Mouse (Mus musculus) embryonic facial prominence, embryonic 12.5 days (tissue): ENCODE results near the gene Rsf1. TPM values are rescaled to one million over a fixed set of nuclear protein-coding genes. Genes with fewer than 3 reads are reported as not detected.

ENCODE experiments used
- ATAC-seq: fragments of 200-750 bp; cut with Nextera tagmentation; 2 replicates; pipeline ENCODE4 v1.8.0; 2017; ENCODE audit not compliant: insufficient number of reproducible peaks, insufficient read depth, low FRiP score, low TSS enrichment
- H3K27ac ChIP-seq: fragments of 300-500 bp; sonication (generic); 2 replicates; pipeline ENCODE4 v1.5.1; 2016; ENCODE audit warnings: mild to moderate bottlenecking
- H3K27me3 ChIP-seq: fragments of 300-500 bp; sonication (generic); 2 replicates; pipeline ENCODE4 v1.6.1; 2016; ENCODE audit warnings: mild to moderate bottlenecking, moderate library complexity
- H3K36me3 ChIP-seq: fragments of 300-500 bp; sonication (generic); 2 replicates; pipeline ENCODE4 v1.6.1; 2016; ENCODE audit warnings: mild to moderate bottlenecking
- H3K4me1 ChIP-seq: fragments of 300-500 bp; sonication (generic); 2 replicates; pipeline ENCODE4 v1.6.1; 2016
- H3K4me2 ChIP-seq: fragments of 300-500 bp; sonication (generic); replicated peaks from 2 replicates; pipeline ENCODE4 v1.6.1; 2016; ENCODE audit warnings: mild to moderate bottlenecking, moderate library complexity
- H3K4me3 ChIP-seq: fragments of 300-500 bp; sonication (generic); 2 replicates; pipeline ENCODE4 v1.5.1; 2016; ENCODE audit warnings: mild to moderate bottlenecking
- H3K9ac ChIP-seq: fragments of 300-500 bp; sonication (generic); 2 replicates; pipeline ENCODE4 v1.6.1; 2016; ENCODE audit warnings: mild to moderate bottlenecking, moderate library complexity
- H3K9me3 ChIP-seq: fragments of 300-500 bp; sonication (generic); 2 replicates; pipeline ENCODE4 v1.6.1; 2016; ENCODE audit warnings: mild to moderate bottlenecking, moderate library complexity
- WGBS: fragments of 180-500 bp; shearing (Covaris S2); methylation state at CpG from one replicate; pipeline ENCODE4 v1.1.7; 2016; 5-methylcytosine and 5-hydroxymethylcytosine counted together
- polyA plus RNA-seq: library from polyadenylated mRNA; unstranded; fragments of >200 nt; fragmentation: Nextera tagmentation; extraction: Ambion mirVana; gene quantifications from 2 replicates; pipeline ENCODE4 v1.2.1, GENCODE M21; 2016

Rsf1 gene
- polyA plus RNA-seq, result 33.4 and 34.2 TPM in 2 replicates

DNA sequence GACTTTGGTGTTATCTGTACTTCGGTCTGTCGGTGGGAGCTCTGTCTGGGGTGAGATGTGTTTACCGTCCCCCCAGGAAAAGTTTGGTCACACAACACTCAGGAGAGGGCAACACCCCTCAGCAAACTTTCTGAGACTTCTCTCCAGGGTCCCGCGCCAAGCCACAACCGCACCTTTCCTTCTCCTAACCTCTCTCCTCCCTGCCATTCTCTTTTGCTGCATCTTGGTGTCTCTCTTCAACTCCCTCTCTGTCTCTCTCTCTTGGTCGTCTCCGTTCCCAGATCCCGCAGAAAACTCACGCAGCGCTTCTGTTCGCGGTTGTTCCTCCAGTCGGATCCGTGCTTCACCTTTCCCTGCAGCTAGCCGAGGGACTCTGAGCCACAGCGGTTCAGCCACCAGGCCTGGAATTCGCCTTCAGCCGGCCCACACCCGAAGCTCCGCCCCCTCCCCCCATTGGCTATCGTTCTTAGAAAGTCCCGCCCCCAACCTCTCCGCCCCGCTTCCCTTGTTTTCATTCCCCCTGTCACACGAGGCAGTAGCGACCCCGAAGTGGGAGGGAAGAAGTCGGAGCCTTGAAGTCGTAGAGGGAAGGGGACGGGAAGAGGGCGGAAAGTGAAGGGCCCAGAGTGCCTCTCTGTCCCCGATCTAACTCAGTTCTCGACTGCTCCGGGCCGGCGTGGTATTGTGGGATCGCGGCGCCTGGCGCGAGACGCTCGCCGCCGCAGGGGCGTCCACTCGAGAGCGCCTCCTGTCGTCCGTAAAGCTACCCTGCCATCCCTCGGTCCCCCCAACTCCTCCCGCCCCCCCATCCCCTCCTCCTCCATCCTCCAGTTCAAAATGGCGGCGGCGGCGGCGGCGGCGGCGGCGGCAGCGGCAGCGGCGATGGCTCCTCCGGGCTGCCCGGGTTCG lies at the start of gene Rsf1, which contains the start of gene Aamdc:
Rsf1 (plus strand) TSS at position 823 of the 909 bp plus-strand sequence.
Aamdc (minus strand) TSS at position 431 of the 909 bp plus-strand sequence.
- peak within 1 kb of the TSS; percentile 94 for H3K27ac ChIP-seq
- WGBS, result under 1% methylated on average over 56 of the region's 68 CpGs
- H3K9ac ChIP-seq, result peak within 1 kb of the TSS; percentile 94
- peaks cover under 1% of the 10 kb centered on the region; the same call in 1 of the 2 replicates for H3K36me3 ChIP-seq
- H3K4me2 ChIP-seq, result peak within 1 kb of the TSS; percentile 82
- ATAC-seq, result peak; percentile 98
- H3K27me3 ChIP-seq, result no peaks in the 10 kb centered on the region
- peaks cover 3% of the 10 kb centered on the region; the same call in 1 of the 2 replicates for H3K4me1 ChIP-seq
- H3K9me3 ChIP-seq, result no peaks in the 10 kb centered on the region
- peak within 1 kb of the TSS; percentile 63 for H3K4me3 ChIP-seq

DNA sequence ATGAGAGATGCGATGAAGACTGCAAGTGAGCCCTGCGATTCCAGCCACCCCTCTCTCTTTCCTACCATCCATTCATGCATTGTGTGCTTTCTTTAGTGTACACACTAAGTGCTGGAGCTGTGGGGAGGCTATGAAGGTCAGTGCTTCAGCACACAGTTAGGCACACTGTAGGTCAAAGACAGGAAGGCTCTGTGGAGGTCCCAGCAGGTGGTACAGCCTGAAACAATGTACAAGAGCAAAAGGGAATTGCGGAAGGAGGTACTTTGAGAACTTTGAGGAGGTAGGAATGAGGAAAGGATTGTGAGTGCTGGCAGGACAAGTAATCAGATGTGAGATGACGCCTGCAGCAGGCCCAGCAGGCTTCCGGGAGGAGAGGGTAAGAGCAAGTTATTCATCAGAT lies 44.2 kb upstream of the Rsf1 start:
- H3K4me2 ChIP-seq, result no peak overlapping the region
- H3K4me3 ChIP-seq, result no peak overlapping the region
- H3K4me1 ChIP-seq, result no peaks in the 10 kb centered on the region
- peaks cover 92% of the 10 kb centered on the region for H3K36me3 ChIP-seq
- no peak for ATAC-seq
- H3K9ac ChIP-seq, result no peak overlapping the region
- WGBS, result 90% methylated on average over 5 of the region's 5 CpGs
- H3K27me3 ChIP-seq, result no peaks in the 10 kb centered on the region
- H3K9me3 ChIP-seq, result no peaks in the 10 kb centered on the region
- H3K27ac ChIP-seq, result no peak overlapping the region

DNA sequence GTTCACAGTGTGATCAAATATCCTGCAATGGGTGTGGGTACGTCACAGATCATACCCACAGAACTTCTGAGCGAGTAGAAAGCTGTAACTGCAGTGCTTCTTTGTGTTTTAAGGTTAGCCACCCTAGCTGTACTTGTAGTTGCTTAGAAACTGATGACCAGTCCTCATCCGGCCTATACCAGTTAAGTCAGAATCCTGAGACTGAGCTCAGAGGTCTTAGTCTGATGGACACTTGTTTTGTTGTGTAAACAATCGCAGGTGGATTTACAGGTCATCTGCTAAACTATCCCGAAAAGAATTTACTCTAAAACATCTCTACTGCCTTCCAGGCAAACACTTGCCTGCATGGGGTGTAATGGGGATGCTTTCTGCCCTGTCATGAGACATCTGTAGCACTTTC lies 43.1 kb upstream of the Rsf1 start:
- ATAC-seq, result no peak
- Histone ChIP-seq H3K9me3 (no peaks in the 10 kb centered on the region), H3K36me3 (peaks cover 92% of the 10 kb centered on the region), H3K9ac (no peak overlapping the region), H3K27me3 (no peaks in the 10 kb centered on the region), H3K4me3 (no peak overlapping the region), H3K27ac (no peak overlapping the region), H3K4me2 (no peak overlapping the region), H3K4me1 (no peaks in the 10 kb centered on the region)
- WGBS, result 89% methylated on average over 5 of the region's 5 CpGs

DNA sequence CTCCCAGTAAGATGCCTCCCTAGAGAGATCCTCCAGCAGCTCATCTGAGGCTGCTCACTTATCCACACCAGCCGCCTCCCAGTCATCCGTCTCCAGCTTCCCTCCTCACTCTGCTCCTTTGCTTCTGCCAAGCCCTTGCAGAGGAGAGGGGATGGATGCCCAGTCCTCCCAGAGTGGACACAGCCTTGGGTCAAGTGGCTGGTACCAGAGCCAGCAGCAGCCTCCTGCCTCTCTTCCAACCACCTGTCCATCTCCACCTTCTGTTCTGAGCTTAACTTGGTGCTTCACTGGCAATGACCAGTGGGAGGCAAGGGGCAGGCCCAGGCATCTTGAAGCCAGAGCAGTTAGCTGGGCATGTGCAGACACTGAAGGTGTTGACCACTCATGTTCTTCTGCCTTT lies 33.2 kb upstream of the Rsf1 start:
- no peak for ATAC-seq

DNA sequence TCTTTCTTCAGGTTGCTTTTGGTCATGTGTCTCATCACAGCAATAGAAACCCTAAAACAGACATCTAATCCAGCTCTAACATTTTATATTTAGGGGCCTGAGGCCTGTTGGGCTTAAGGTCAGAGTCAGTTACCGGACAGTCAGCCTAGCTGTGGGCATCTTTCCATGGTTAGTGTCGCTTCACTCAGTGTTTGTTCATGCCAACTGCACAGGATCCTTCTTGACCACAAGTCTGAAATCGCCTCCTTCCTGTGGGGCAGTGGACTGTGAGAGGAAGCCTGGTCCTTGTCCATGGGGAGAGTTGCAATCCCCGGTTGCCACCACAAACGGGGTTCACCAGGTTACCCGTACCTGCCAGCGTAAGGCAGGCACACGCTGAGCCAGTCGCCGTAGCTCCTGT lies 30.4 kb upstream of the Rsf1 start:
- Histone ChIP-seq H3K4me3 (no peak overlapping the region), H3K9me3 (no peaks in the 10 kb centered on the region), H3K9ac (no peak overlapping the region), H3K4me1 (no peaks in the 10 kb centered on the region), H3K36me3 (peaks cover 6% of the 10 kb centered on the region; the same call in 1 of the 2 replicates), H3K4me2 (no peak overlapping the region), H3K27ac (no peak overlapping the region), H3K27me3 (no peaks in the 10 kb centered on the region)
- ATAC-seq, result no peak
- 93% methylated on average over 10 of the region's 10 CpGs for WGBS

More for the DNA sequence above, 33.2 kb upstream of the Rsf1 start:
- Histone ChIP-seq H3K4me2 (no peak overlapping the region), H3K9me3 (no peaks in the 10 kb centered on the region), H3K4me1 (no peaks in the 10 kb centered on the region), H3K27me3 (no peaks in the 10 kb centered on the region), H3K9ac (no peak overlapping the region), H3K4me3 (no peak overlapping the region), H3K36me3 (peaks cover 30% of the 10 kb centered on the region), H3K27ac (no peak overlapping the region)
- 85% methylated on average over 2 of the region's 2 CpGs for WGBS

DNA sequence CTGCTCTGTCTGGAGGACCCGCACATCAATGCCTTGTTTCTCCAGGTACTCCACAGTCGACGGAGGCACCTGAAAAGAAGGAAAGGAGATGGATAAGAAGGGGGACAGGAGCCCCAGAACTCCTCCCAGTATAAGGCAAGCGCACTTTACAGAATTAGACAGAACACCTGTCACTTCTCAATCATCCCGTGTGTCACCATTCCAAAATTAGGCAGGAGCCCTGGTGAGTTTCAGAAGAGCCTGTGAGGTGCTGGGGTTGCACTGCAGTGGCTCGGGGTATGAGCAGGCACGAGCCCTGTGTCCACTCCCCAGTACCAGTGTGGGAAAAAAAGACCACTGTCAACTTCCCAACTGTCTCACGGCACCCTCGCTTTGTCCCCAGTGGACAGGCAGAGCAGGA lies 29.0 kb upstream of the Rsf1 start:
- no peak overlapping the region for H3K9ac ChIP-seq
- H3K4me1 ChIP-seq, result no peaks in the 10 kb centered on the region
- H3K27me3 ChIP-seq, result no peaks in the 10 kb centered on the region
- H3K9me3 ChIP-seq, result no peaks in the 10 kb centered on the region
- H3K4me3 ChIP-seq, result no peak overlapping the region
- H3K27ac ChIP-seq, result no peak overlapping the region
- 91% methylated on average over 9 of the region's 9 CpGs for WGBS
- H3K36me3 ChIP-seq, result peaks cover 6% of the 10 kb centered on the region; the same call in 1 of the 2 replicates
- H3K4me2 ChIP-seq, result no peak overlapping the region
- ATAC-seq, result no peak

DNA sequence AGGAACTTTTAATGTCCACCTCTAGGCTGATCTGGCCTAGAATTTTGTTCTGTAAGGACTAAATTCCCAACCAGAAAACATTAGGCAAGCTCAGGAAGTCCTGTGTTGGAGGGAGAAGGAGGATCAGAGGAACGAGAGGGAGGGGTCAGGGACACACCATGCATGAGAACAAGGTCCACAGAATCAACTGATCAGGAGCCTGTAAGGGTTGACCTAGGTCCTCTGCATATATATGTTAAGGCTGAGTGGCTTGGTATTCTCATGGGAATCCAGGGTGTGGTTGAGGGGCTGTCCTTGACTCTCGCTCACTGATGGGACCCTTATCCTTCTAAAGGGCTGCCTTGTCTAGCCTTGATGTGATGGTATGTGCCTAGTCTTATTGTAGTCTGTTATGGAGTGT lies 16.1 kb upstream of the Rsf1 start:
- Histone ChIP-seq H3K36me3 (no peaks in the 10 kb centered on the region), H3K9me3 (no peaks in the 10 kb centered on the region), H3K9ac (no peak overlapping the region), H3K4me2 (no peak overlapping the region), H3K27me3 (no peaks in the 10 kb centered on the region), H3K4me3 (no peak overlapping the region), H3K4me1 (no peaks in the 10 kb centered on the region), H3K27ac (no peak overlapping the region)
- ATAC-seq, result no peak
- WGBS, result 87% methylated on average over 2 of the region's 2 CpGs

DNA sequence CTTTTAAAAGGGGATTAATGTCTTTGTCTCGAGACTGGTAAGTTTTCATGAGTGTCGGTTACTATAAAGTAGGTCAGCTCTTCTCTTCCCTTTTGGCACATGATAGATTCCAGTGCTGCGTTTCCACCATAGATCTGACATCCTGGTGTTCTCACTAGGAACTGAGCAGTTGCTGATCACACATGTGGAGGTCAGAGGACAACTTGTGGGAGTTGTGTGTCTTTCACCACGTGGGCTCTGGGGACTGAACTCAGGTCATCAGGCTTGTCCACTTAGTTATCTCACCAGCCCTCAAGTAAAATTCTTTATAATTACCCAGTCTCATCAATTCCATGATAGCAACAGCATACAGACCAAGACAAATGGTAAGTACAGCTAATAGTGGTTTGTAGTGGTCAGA lies 10.3 kb upstream of the Rsf1 start:
- Histone ChIP-seq H3K4me2 (no peak overlapping the region), H3K27ac (no peak overlapping the region), H3K27me3 (no peaks in the 10 kb centered on the region), H3K4me3 (no peak overlapping the region), H3K36me3 (peaks cover 4% of the 10 kb centered on the region; the same call in 1 of the 2 replicates), H3K9me3 (no peaks in the 10 kb centered on the region), H3K9ac (no peak overlapping the region), H3K4me1 (no peaks in the 10 kb centered on the region)
- WGBS, result 73% methylated on average over 4 of the region's 4 CpGs
- ATAC-seq, result no peak

DNA sequence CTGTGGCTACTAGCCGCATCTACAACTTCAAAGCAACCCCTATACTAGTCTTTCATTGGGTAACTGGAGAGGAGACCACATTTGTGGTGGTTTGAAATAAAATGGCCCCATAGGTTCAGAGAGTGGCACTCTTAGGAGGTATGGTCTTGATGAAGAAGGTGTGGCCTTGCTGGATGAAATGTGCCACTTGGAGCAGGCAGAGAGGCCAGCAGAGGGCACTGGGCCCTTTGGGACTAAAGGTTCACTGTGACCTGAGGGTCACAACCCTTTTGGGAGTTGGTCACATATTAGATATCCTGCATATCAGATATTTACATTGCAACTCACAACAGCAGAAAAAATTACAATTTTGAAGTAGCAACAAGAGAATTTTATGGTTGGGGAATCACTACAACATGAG lies 9.3 kb upstream of the Rsf1 start:
- Histone ChIP-seq H3K9me3 (no peaks in the 10 kb centered on the region), H3K4me1 (no peaks in the 10 kb centered on the region), H3K27ac (no peak overlapping the region), H3K27me3 (no peaks in the 10 kb centered on the region), H3K4me3 (no peak overlapping the region), H3K9ac (no peak overlapping the region), H3K4me2 (no peak overlapping the region), H3K36me3 (peaks cover 4% of the 10 kb centered on the region; the same call in 1 of the 2 replicates)
- ATAC-seq, result no peak
- 80% methylated on average over 1 of the region's 1 CpGs for WGBS

DNA sequence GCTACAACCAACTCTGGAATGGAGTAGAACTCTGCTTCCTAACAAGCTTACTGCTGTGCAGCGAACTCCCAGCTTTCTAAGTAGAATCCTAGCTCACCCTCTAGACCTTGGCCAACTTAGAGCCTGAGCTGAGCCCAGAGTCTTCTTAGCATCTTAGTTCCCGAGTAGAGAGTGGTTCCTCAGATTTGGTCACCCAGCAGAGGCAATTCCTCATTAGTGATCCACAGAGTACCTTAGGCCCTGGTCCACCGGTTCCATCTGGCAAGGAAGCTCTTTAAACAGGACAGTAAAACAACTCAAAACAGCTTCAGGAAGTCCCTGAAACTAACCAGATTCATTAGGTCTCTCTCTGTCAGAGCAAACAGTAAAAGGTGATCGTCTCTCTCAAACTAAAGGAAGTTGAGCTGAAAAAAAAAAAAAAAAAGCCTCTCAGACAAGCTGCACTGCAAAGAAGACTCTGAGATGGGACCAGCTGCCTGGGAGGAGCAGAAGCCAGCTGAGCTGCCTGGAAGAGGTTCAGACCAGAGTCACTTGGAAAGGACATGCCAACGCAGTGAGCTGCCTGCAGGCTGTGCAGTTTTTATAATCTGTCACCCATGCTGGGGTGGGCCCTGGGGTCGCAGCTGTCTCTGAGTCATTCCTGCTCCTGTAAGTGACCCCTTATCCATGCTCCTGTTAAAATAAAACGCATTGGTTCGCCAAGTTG lies 1.2 kb upstream of the Rsf1 start:
- Histone ChIP-seq H3K4me2 (peak overlapping the region; percentile 82), H3K9ac (peak overlapping the region; percentile 94), H3K36me3 (peaks cover 4% of the 10 kb centered on the region; the same call in 1 of the 2 replicates), H3K9me3 (no peaks in the 10 kb centered on the region), H3K4me1 (peaks cover 3% of the 10 kb centered on the region; the same call in 1 of the 2 replicates), H3K4me3 (peak overlapping the region; percentile 63), H3K27me3 (no peaks in the 10 kb centered on the region), H3K27ac (peak overlapping the region; percentile 94; the same call in 1 of the 2 replicates)
- 0 out of 2 replicates have a peak, but pooled peaks have one; percentile 10 for ATAC-seq
- WGBS, result 30% methylated on average over 8 of the region's 8 CpGs

DNA sequence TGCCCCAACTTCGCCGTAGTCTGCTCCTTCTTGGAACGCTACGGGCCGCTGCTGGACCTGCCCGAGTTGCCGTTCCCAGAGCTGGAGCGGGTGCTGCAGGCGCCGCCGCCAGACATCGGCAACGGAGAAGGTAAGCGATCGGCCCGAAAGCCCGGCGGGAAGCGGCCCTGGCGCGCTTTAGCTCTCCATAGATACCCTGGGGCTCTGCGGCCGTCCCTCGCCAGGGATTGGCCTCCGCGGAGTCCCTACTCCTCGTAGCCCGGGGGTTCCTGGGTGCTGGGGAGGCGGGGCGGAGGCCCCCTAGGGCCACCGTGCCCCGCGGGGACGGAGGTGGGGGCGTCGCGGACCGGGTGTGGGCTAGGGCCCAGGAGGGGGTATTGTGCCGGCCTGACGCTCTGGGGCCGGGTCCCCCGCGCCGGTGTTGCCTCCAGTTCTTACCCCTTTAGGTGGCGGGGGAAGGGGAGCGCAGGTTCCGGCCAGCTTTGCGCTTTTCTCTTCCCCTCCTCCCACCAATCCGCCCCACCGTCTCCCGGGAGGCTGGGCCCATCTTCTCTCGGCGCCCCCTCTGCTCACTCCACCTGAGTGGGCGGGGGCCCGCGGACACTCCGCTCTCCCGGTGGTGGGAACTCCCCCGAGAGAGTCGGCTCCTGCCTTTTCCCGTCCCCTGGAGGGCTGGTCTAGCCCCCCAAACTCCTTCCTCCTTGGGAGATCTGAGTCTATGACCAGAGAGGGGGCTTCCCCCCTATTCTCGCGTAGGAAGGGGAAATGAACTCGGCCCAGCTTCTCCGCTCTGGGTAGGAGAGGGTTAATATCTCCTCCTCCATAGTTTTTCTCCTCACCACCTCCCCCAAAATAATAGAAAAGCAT lies 520 bp downstream of the Rsf1 start:
- WGBS, result under 1% methylated on average over 58 of the region's 65 CpGs
- Histone ChIP-seq H3K9me3 (no peaks in the 10 kb centered on the region), H3K4me1 (peaks cover 3% of the 10 kb centered on the region; the same call in 1 of the 2 replicates)

More for the DNA sequence above, 520 bp downstream of the Rsf1 start:
- H3K27me3 ChIP-seq, result no peaks in the 10 kb centered on the region
- peak overlapping the region; percentile 82 for H3K4me2 ChIP-seq
- no peaks in the 10 kb centered on the region for H3K36me3 ChIP-seq
- peak overlapping the region; percentile 94 for H3K9ac ChIP-seq
- peak; percentile 36 for ATAC-seq
- peak overlapping the region; percentile 63 for H3K4me3 ChIP-seq
- H3K27ac ChIP-seq, result peak overlapping the region; percentile 94
